Mouse (Mus musculus) brown adipose tissue, adult 24 weeks (tissue): ENCODE data around the gene D630023F18Rik. TPM values are rescaled to one million over a fixed set of nuclear protein-coding genes. Genes with fewer than 3 reads are reported as not detected.

ENCODE experiments used
- H3K27ac ChIP-seq: fragments of 200-500 bp; replicated peaks from 2 replicates; pipeline ENCODE4 v1.5.1; 2012; ENCODE audit warnings: low read depth, mild to moderate bottlenecking, low read length
- H3K4me1 ChIP-seq: fragments of 200-500 bp; 2 replicates; pipeline ENCODE4 v1.6.1; 2012; ENCODE audit warnings: low read length, mixed read lengths; ENCODE audit not compliant: control insufficient read depth, insufficient read depth, insufficient read length
- H3K4me3 ChIP-seq: fragments of 200-500 bp; 2 replicates; pipeline ENCODE4 v1.5.1; 2012; ENCODE audit warnings: low read depth, mild to moderate bottlenecking, low read length, moderate library complexity; ENCODE audit not compliant: insufficient read depth
- polyA plus RNA-seq: library from polyadenylated mRNA; stranded (reverse); fragments of >200 nt; gene quantifications from 2 replicates; pipeline ENCODE4 v1.2.4, GENCODE M21; 2012; ENCODE audit not compliant: missing spikeins, insufficient read depth, insufficient read length

The D630023F18Rik gene
- not detected in 2 replicates for polyA plus RNA-seq

- Histone ChIP-seq H3K4me3 (no peak within 1 kb of the TSS; the same call in 1 of the 2 replicates), H3K4me1 (no peaks in the 10 kb centered on the region), H3K27ac (no peak within 1 kb of the TSS)
Measured at GRCm38 (mm10) chr1:65122574-65123372, at the start of gene D630023F18Rik. TSS of gene D630023F18Rik (minus strand) at chr1:65123214.

GRCm38 (mm10) chr1:65171579-65171978, 48.6 kb upstream of the D630023F18Rik start:
- Histone ChIP-seq H3K27ac (0 out of 2 replicates have a peak overlapping the region, but pooled peaks have one; percentile 15), H3K4me3 (no peak overlapping the region), H3K4me1 (peaks cover 18% of the 10 kb centered on the region; the same call in 1 of the 2 replicates)

GRCm38 (mm10) chr1:65169947-65170346, 46.9 kb upstream of the D630023F18Rik start:
- no peak overlapping the region for H3K4me3 ChIP-seq
- H3K27ac ChIP-seq, result no peak overlapping the region
- peaks cover 15% of the 10 kb centered on the region; the same call in 1 of the 2 replicates for H3K4me1 ChIP-seq

GRCm38 (mm10) chr1:65169536-65169935, 46.5 kb upstream of the D630023F18Rik start:
- Histone ChIP-seq H3K27ac (0 out of 2 replicates have a peak overlapping the region, but pooled peaks have one; percentile 2), H3K4me3 (no peak overlapping the region), H3K4me1 (peaks cover 15% of the 10 kb centered on the region; the same call in 1 of the 2 replicates)

- peaks cover 6% of the 10 kb centered on the region; the same call in 1 of the 2 replicates for H3K4me1 ChIP-seq
- no peak overlapping the region; the same call in 1 of the 2 replicates for H3K27ac ChIP-seq
- no peak overlapping the region for H3K4me3 ChIP-seq
Measured at GRCm38 (mm10) chr1:65167496-65167895, 44.5 kb upstream of the D630023F18Rik start.

- no peaks in the 10 kb centered on the region for H3K4me1 ChIP-seq
- H3K4me3 ChIP-seq, result no peak overlapping the region
- H3K27ac ChIP-seq, result no peak overlapping the region
Measured at GRCm38 (mm10) chr1:65162210-65162609, 39.2 kb upstream of the D630023F18Rik start.

- no peak overlapping the region for H3K4me3 ChIP-seq
- H3K27ac ChIP-seq, result no peak overlapping the region
- no peaks in the 10 kb centered on the region for H3K4me1 ChIP-seq
Measured at GRCm38 (mm10) chr1:65156111-65156510, 33.1 kb upstream of the D630023F18Rik start.

- Histone ChIP-seq H3K27ac (peak overlapping the region; percentile 34; the same call in 1 of the 2 replicates), H3K4me1 (no peaks in the 10 kb centered on the region), H3K4me3 (no peak overlapping the region)
Measured at GRCm38 (mm10) chr1:65154814-65155213, 31.8 kb upstream of the D630023F18Rik start.

GRCm38 (mm10) chr1:65147971-65148370, 25.0 kb upstream of the D630023F18Rik start:
- Histone ChIP-seq H3K27ac (no peak overlapping the region), H3K4me3 (no peak overlapping the region), H3K4me1 (no peaks in the 10 kb centered on the region)

- H3K4me3 ChIP-seq, result no peak overlapping the region
- no peaks in the 10 kb centered on the region for H3K4me1 ChIP-seq
- H3K27ac ChIP-seq, result no peak overlapping the region
Measured at GRCm38 (mm10) chr1:65147326-65147725, 24.3 kb upstream of the D630023F18Rik start.

GRCm38 (mm10) chr1:65146601-65147000, 23.6 kb upstream of the D630023F18Rik start:
- Histone ChIP-seq H3K4me3 (no peak overlapping the region), H3K27ac (no peak overlapping the region), H3K4me1 (no peaks in the 10 kb centered on the region)

- Histone ChIP-seq H3K4me3 (no peak overlapping the region), H3K4me1 (no peaks in the 10 kb centered on the region), H3K27ac (no peak overlapping the region)
Measured at GRCm38 (mm10) chr1:65144783-65145182, 21.8 kb upstream of the D630023F18Rik start.

GRCm38 (mm10) chr1:65137560-65137959, 14.5 kb upstream of the D630023F18Rik start:
- Histone ChIP-seq H3K27ac (no peak overlapping the region), H3K4me1 (no peaks in the 10 kb centered on the region), H3K4me3 (no peak overlapping the region)

- no peaks in the 10 kb centered on the region for H3K4me1 ChIP-seq
- no peak overlapping the region for H3K4me3 ChIP-seq
- no peak overlapping the region for H3K27ac ChIP-seq
Measured at GRCm38 (mm10) chr1:65132833-65133232, 9.8 kb upstream of the D630023F18Rik start.

- no peaks in the 10 kb centered on the region for H3K4me1 ChIP-seq
- no peak overlapping the region for H3K27ac ChIP-seq
- no peak overlapping the region for H3K4me3 ChIP-seq
Measured at GRCm38 (mm10) chr1:65131671-65132070, 8.7 kb upstream of the D630023F18Rik start.

GRCm38 (mm10) chr1:65130226-65130625, 7.2 kb upstream of the D630023F18Rik start:
- Histone ChIP-seq H3K27ac (no peak overlapping the region), H3K4me3 (no peak overlapping the region), H3K4me1 (no peaks in the 10 kb centered on the region)
